Mouse (Mus musculus): ENCODE measurements at regions not wholly inside any gene's neighbourhood (a gene's known extent, or its start where the extent isn't known, plus 50 kb on each side); places are given as distances from the start of the nearest gene placed in this dataset.
"Not testable (repeated sequence)": the region's sequence is repeated elsewhere in the genome, so short reads cannot be mapped to it uniquely, and the experiment has no call there.

DNA sequence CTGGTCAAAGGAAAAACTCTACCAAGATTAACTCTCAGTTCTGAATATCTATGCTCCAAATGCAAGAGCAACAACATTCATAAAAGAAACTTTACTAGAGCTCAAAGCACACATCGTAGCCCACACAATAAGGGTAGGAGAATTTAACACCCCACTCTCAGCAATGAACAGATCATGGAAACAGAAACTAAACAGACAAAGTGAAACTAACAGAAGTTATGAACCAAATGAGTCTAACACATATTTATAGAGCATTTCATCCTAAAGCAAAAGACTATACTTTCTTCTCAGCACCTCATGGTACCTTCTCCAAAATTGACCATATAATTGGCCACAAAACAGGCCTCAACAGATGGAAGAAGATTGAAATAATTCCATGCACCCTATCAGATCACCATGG, 262.4 kb downstream of the Jrkl start:
- TF ChIP-seq ZNF384 (IDR thresholded peaks at IDR 0.05; ENCODE audit: low read depth, low read length); USF1 (IDR thresholded peaks at IDR 0.05; ENCODE audit: low read depth, low read length); NRF1 (IDR thresholded peaks at IDR 0.05; ENCODE audit: low read depth, low read length); ELF1 (IDR thresholded peaks at IDR 0.05; ENCODE audit: low read depth, low read length); POLR2A (IDR thresholded peaks at IDR 0.05; ENCODE audit: low read depth, low read length); PAX5 (IDR thresholded peaks at IDR 0.05; ENCODE audit: low read length); ZKSCAN1 (IDR thresholded peaks at IDR 0.05; ENCODE audit: borderline replicate concordance, low read depth, low read length); GABPA (IDR thresholded peaks at IDR 0.05; ENCODE audit: insufficient replicate concordance, low read depth, low read length): not testable (repeated sequence)
- peak; percentile 89 for TF ChIP-seq IRF4 (IDR thresholded peaks at IDR 0.05; ENCODE audit: low read depth, low read length)
